Mouse (Mus musculus) liver, embryonic 13.5 days (tissue): ENCODE measurements at regions not wholly inside any gene's neighbourhood (a gene's known extent, or its start where the extent isn't known, plus 50 kb on each side); places are given as distances from the start of the nearest gene placed in this dataset.
"Not testable (repeated sequence)": the region's sequence is repeated elsewhere in the genome, so short reads cannot be mapped to it uniquely, and the experiment has no call there.

ENCODE experiments used
- ATAC-seq: fragments of 200-750 bp; cut with Nextera tagmentation; 2 replicates; pipeline ENCODE4 v1.8.0; 2017; ENCODE audit warnings: low read depth, mild to moderate bottlenecking, moderate number of reproducible peaks, moderate library complexity
- DNase-seq: peaks from one replicate; pipeline ENCODE4 v3.0.0; 2022
- H3K27ac ChIP-seq: fragments of 300-500 bp; sonication (generic); 2 replicates; pipeline ENCODE4 v1.5.1; 2015; ENCODE audit warnings: moderate library complexity, mild to moderate bottlenecking, inconsistent platforms
- H3K27me3 ChIP-seq: fragments of 300-500 bp; sonication (generic); 2 replicates; pipeline ENCODE4 v1.6.1; 2015; ENCODE audit warnings: mild to moderate bottlenecking, inconsistent platforms
- H3K36me3 ChIP-seq: fragments of 300-500 bp; sonication (generic); 2 replicates; pipeline ENCODE4 v1.6.1; 2015; ENCODE audit warnings: mild to moderate bottlenecking, inconsistent platforms
- H3K4me1 ChIP-seq: fragments of 300-500 bp; sonication (generic); replicated peaks from 2 replicates; pipeline ENCODE4 v1.6.1; 2015; ENCODE audit warnings: inconsistent platforms
- H3K4me2 ChIP-seq: fragments of 300-500 bp; sonication (generic); 2 replicates; pipeline ENCODE4 v1.6.1; 2015; ENCODE audit warnings: inconsistent platforms, mild to moderate bottlenecking, moderate library complexity
- H3K4me3 ChIP-seq: fragments of 300-500 bp; sonication (generic); replicated peaks from 2 replicates; pipeline ENCODE4 v1.5.1; 2015; ENCODE audit warnings: mild to moderate bottlenecking, inconsistent platforms
- H3K9ac ChIP-seq: fragments of 300-500 bp; sonication (generic); 2 replicates; pipeline ENCODE4 v1.6.1; 2015; ENCODE audit warnings: mild to moderate bottlenecking, inconsistent platforms
- H3K9me3 ChIP-seq: fragments of 300-500 bp; sonication (generic); replicated peaks from 2 replicates; pipeline ENCODE4 v1.6.1; 2016; ENCODE audit warnings: inconsistent platforms
- WGBS: fragments of 180-500 bp; shearing (Covaris S2); methylation state at CpG from one replicate; pipeline ENCODE4 v1.1.7; 2015; ENCODE audit not compliant: insufficient replicate concordance; 5-methylcytosine and 5-hydroxymethylcytosine counted together

DNA sequence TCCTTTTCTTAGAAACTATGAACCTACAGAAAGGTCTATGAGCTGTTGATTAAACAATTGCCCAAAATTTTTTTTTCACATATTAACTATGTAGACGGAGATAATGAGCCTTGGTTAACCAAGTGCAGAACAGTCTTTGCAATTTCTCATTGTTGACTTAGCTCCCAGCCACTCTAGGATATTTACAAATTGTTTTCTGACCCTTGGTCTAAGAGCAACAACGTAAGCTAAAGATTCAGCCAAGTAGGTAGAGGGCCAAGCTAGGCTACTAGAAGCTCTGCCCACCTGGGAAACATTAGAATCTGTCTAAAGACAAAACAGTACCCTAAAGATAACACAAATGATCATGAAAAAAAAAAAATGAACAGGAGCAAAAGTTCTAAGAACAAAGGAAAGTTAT lies 67.5 kb upstream of the Map9 start:
- ATAC-seq (no peak), DNase-seq (no peak)
- no peaks in the 10 kb centered on the region for H3K4me1 ChIP-seq
- H3K9me3 ChIP-seq = no peaks in the 10 kb centered on the region
- H3K27ac ChIP-seq = no peak overlapping the region
- H3K4me2 ChIP-seq = no peak overlapping the region
- no peak overlapping the region for H3K4me3 ChIP-seq
- H3K9ac ChIP-seq = no peak overlapping the region
- H3K27me3 ChIP-seq = no peaks in the 10 kb centered on the region
- H3K36me3 ChIP-seq = no peaks in the 10 kb centered on the region
- 61% methylated on average over 2 of the region's 2 CpGs for WGBS

DNA sequence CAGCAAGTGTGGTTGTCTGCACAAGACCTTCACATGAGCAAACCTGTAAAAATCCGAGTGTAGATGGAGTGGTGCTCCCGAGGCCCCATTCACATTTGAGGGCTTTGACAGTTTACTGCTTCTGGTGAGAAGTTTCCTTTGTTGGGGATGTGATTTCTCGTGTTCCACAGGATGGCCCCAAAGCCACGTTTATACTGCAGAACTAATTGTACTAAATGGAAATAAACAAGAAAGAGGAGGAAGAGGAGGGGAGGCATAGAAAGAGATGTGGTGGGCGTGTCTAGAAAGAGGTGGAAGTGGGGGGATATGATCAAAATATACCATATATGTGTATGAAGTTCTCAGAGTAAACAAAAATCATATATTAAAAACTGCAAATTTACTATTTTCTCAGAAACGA lies 68.8 kb upstream of the Map9 start:
- Histone ChIP-seq H3K9ac (no peak overlapping the region), H3K27me3 (no peaks in the 10 kb centered on the region), H3K9me3 (no peaks in the 10 kb centered on the region), H3K4me1 (no peaks in the 10 kb centered on the region), H3K4me3 (no peak overlapping the region), H3K36me3 (no peaks in the 10 kb centered on the region), H3K27ac (no peak overlapping the region), H3K4me2 (no peak overlapping the region)
- DNase-seq = no peak
- no peak for ATAC-seq
- 52% methylated on average over 6 of the region's 6 CpGs for WGBS

DNA sequence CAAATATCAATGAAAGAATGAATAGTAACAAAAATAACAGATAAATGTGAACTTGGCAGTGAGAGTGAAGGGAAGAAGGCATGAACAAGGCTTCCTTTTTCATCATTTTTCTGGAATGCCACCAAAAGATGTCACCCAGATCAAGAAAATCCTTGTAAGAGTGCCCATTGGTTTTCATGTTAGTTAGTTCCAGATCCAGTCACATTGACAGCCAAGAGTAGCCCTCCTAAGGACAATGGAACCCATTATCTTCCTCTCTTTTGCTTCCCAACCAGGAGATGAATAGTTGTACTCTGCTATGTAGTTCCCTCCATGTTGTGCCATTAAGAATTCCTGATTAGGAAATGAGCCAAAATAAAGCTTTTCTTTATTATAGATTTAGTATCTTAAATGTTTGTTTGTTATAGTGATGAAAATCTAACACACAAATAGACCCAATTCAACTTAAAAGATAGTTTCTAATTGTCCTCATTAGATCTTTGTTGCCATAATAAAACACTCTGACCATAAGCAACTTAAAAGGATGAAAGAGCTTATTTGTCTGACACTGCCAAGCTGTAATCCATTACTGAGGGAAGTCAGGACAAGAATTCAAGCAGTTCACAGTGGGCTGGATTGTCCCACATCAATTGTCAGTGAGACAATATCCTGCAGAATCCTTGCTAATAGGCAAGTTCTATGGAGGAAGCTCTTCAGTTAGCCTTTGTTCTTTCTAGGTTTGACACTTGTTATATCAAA lies 80.7 kb upstream of the Map9 start:
- Histone ChIP-seq H3K9ac (no peak overlapping the region), H3K4me1 (no peaks in the 10 kb centered on the region), H3K27me3 (no peaks in the 10 kb centered on the region), H3K4me2 (no peak overlapping the region), H3K36me3 (no peaks in the 10 kb centered on the region), H3K4me3 (no peak overlapping the region), H3K9me3 (no peaks in the 10 kb centered on the region), H3K27ac (no peak overlapping the region)
- DNase-seq (no peak), ATAC-seq (no peak)

GRCm38 (mm10) chr3:82275822-82276203 lies 82.0 kb upstream of the Map9 start:
- Histone ChIP-seq H3K9me3 (no peaks in the 10 kb centered on the region), H3K9ac (no peak overlapping the region), H3K27ac (no peak overlapping the region), H3K27me3 (no peaks in the 10 kb centered on the region), H3K4me1 (no peaks in the 10 kb centered on the region), H3K4me2 (no peak overlapping the region), H3K36me3 (no peaks in the 10 kb centered on the region), H3K4me3 (no peak overlapping the region)
- ATAC-seq (no peak), DNase-seq (no peak)
- WGBS = 56% methylated on average over 4 of the region's 4 CpGs

GRCm38 (mm10) chr3:82274945-82275821 lies 82.7 kb upstream of the Map9 start:
- no peaks in the 10 kb centered on the region for H3K4me1 ChIP-seq
- no peaks in the 10 kb centered on the region for H3K36me3 ChIP-seq
- H3K27me3 ChIP-seq = no peaks in the 10 kb centered on the region
- DNase-seq (no peak), ATAC-seq (no peak)
- WGBS = 59% methylated on average over 7 of the region's 7 CpGs
- no peak overlapping the region for H3K4me2 ChIP-seq
- H3K9me3 ChIP-seq = no peaks in the 10 kb centered on the region
- no peak overlapping the region for H3K27ac ChIP-seq
- no peak overlapping the region for H3K4me3 ChIP-seq
- H3K9ac ChIP-seq = no peak overlapping the region

DNA sequence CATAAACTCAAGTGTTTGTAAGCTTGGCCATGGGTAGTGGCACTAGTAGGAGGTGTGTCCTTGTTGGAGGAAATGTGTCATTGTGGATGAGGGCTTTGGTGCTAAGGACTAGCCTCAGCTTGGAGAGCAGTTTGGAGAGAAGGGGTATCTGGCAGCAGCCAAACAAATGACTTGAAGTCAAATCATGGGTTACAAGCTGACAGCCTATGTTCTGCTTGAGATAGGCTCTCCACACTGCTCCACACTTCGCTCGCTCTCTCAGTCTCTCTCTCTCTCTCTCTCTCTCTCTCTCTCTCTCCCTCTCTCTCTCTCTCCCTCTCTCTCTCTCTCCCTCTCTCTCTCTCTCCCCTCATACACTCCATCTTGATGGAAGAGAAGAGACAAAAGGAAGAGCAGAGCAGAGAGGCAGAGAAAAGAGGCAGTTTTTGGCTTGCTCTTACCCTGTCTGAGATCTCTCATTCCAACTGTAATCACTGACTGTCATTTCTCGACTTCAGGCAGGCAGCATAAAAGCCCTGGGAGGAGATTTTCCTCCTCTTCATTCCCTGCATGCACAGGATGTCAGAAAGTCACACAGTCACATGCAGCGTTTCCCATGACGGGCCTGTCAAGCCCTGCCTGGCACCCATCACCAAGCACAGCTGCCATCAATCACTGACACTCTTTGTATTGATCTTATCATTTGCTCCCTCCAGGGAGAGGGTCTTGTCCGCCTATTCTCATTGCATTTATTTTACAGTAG lies 83.5 kb upstream of the Map9 start:
- Histone ChIP-seq H3K36me3 (no peaks in the 10 kb centered on the region), H3K9ac (no peak overlapping the region), H3K9me3 (no peaks in the 10 kb centered on the region), H3K27ac (no peak overlapping the region), H3K4me2 (no peak overlapping the region), H3K4me1 (no peaks in the 10 kb centered on the region), H3K4me3 (no peak overlapping the region), H3K27me3 (no peaks in the 10 kb centered on the region)
- WGBS = 36% methylated on average over 6 of the region's 6 CpGs
- ATAC-seq (no peak), DNase-seq (no peak)

DNA sequence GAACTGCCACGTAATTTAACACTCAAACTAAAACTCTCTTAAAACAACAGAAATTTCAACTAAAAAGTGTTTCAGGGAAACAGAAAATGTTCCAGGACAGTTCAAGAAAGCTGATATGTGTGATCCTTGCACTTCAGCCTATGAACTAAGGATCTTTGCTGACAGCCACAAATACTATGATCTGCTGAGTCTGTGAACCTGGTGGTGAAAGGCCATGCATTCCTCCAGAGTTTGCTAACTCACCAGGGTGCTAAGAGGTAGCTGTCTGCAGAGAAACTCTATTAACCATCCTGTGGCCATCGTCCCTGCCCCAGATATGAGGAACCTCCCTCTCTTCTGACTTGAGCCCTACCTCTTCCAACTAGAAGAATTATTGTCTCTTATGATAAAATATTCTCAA lies 84.3 kb upstream of the Map9 start:
- H3K27me3 ChIP-seq, H3K4me3 ChIP-seq, H3K9me3 ChIP-seq, H3K36me3 ChIP-seq, H3K9ac ChIP-seq, H3K27ac ChIP-seq, H3K4me2 ChIP-seq, DNase-seq, ATAC-seq, H3K4me1 ChIP-seq: not testable (repeated sequence)
- 52% methylated on average over 2 of the region's 2 CpGs for WGBS

DNA sequence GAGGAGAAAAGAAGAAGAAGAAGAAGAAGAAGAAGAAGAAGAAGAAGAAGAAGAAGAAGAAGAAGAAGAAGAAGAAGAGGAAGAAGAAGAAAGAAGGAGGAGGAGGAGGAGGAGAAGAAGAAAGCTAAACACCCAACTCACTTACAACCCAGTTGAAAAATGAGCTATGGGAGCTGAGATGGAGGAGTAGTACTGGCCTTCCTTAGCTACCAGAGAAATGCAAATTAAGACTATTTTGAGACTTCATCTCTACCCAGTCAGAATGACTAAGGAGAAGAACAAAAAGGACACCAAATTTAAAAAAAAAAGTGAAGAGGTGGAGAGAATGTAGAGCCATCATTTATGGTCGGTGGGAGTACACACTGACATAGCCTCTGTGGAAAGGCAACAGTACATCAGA lies 85.9 kb upstream of the Map9 start:
- ATAC-seq = no peak
- no peak overlapping the region for H3K4me2 ChIP-seq
- H3K27ac ChIP-seq = no peak overlapping the region
- H3K27me3 ChIP-seq = no peaks in the 10 kb centered on the region
- no peak overlapping the region for H3K9ac ChIP-seq
- H3K4me1 ChIP-seq = no peaks in the 10 kb centered on the region
- DNase-seq = no peak
- no peaks in the 10 kb centered on the region for H3K9me3 ChIP-seq
- H3K4me3 ChIP-seq = no peak overlapping the region
- 40% methylated on average over 1 of the region's 1 CpGs for WGBS
- H3K36me3 ChIP-seq = no peaks in the 10 kb centered on the region

DNA sequence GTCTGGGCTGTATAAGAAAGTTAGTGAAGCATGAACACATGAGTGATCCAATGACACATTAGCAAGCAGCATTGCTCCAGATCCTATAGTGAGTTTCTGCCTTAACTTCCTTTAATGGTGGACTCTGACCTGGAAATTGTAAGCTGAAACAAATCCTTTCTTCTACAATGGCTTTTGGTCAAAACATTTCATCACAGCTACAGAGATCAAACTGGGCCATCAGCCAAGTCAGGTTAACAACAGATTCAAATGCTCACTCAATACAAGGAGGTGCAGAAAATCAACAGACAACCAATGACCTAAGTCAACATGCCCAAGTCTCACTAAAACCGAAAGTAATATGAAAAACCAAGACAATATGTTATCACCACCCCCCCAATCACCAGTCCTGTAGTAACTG lies 91.9 kb upstream of the Map9 start:
- H3K9me3 ChIP-seq = no peaks in the 10 kb centered on the region
- no peak overlapping the region for H3K9ac ChIP-seq
- no peak overlapping the region for H3K4me3 ChIP-seq
- H3K4me1 ChIP-seq = no peaks in the 10 kb centered on the region
- ATAC-seq = no peak
- 52% methylated on average over 1 of the region's 1 CpGs for WGBS
- H3K4me2 ChIP-seq = no peak overlapping the region
- no peak overlapping the region for H3K27ac ChIP-seq
- H3K27me3 ChIP-seq = no peaks in the 10 kb centered on the region
- H3K36me3 ChIP-seq = no peaks in the 10 kb centered on the region
- no peak for DNase-seq

- Histone ChIP-seq H3K9me3 (no peaks in the 10 kb centered on the region), H3K27me3 (no peaks in the 10 kb centered on the region), H3K27ac (no peak overlapping the region), H3K4me3 (no peak overlapping the region), H3K36me3 (no peaks in the 10 kb centered on the region), H3K4me1 (no peaks in the 10 kb centered on the region), H3K9ac (no peak overlapping the region), H3K4me2 (no peak overlapping the region)
- no peak for DNase-seq
- ATAC-seq = no peak
- WGBS = 51% methylated on average over 3 of the region's 3 CpGs
These were observed 95.9 kb upstream of the Map9 start for GRCm38 (mm10) chr3:82261976-82262375.

DNA sequence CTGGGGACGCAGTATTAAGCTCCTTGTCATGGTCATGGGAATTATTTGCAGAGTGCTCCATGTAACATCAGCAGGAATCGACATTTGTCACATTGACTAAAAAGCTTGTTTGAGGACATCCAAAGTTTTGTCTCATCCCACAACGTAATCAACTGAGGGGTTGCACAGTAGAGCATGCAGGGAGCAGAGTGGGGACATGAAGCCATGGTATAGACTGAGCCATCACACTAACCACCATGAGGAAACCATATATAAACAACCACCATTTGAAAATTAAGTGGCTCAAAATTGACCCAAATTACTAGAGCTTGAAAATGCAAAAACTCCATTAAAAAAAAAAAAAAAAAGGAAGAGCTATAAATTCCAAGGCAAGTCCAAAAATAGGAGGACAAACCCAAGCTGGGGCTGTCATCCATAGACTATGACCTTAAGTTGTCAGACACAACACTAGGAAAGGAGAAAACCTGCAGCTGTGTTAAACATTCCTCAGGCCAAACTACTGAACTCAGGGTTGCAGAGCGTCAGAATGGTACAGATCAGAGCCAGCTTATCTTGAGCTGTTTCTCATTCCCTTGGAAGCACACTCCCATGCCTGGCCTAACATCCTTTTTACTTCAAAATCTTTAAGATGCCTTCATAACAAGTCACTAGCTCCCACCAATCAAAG lies 97.7 kb upstream of the Map9 start:
- no peaks in the 10 kb centered on the region for H3K9me3 ChIP-seq
- no peak for DNase-seq
- no peaks in the 10 kb centered on the region for H3K4me1 ChIP-seq
- no peaks in the 10 kb centered on the region for H3K36me3 ChIP-seq
- H3K4me2 ChIP-seq = no peak overlapping the region
- ATAC-seq = no peak
- H3K27ac ChIP-seq = no peak overlapping the region
- no peak overlapping the region for H3K9ac ChIP-seq
- H3K27me3 ChIP-seq = no peaks in the 10 kb centered on the region
- H3K4me3 ChIP-seq = no peak overlapping the region
- WGBS = 60% methylated on average over 4 of the region's 4 CpGs
